Mouse (Mus musculus) liver, embryonic 11.5 days (tissue): ENCODE measurements around the gene Ddah1. TPM values are rescaled to one million over a fixed set of nuclear protein-coding genes. Genes with fewer than 3 reads are reported as not detected.

Source experiments
- ATAC-seq: fragments of 200-750 bp; cut with Nextera tagmentation; replicated peaks from 2 replicates; pipeline ENCODE4 v1.8.0; 2017; ENCODE audit warnings: moderate number of reproducible peaks, mild to moderate bottlenecking, moderate TSS enrichment, moderate library complexity; ENCODE audit not compliant: low FRiP score
- DNase-seq: peaks from one replicate; pipeline ENCODE4 v3.0.0-alpha.2; 2017; ENCODE audit warnings: low spot score
- H3K27ac ChIP-seq: fragments of 300-500 bp; sonication (generic); 2 replicates; pipeline ENCODE4 v1.5.1; 2014; ENCODE audit warnings: mild to moderate bottlenecking, low read depth, low read length, control low read depth
- H3K27me3 ChIP-seq: fragments of 300-500 bp; sonication (generic); replicated peaks from 2 replicates; pipeline ENCODE4 v1.6.1; 2014; ENCODE audit warnings: low read length, mixed read lengths; ENCODE audit not compliant: control insufficient read depth, insufficient read depth
- H3K36me3 ChIP-seq: fragments of 300-500 bp; sonication (generic); 2 replicates; pipeline ENCODE4 v1.6.1; 2014; ENCODE audit warnings: mild to moderate bottlenecking, low read length, moderate library complexity, mixed read lengths; ENCODE audit not compliant: control insufficient read depth, insufficient read depth
- H3K4me1 ChIP-seq: fragments of 300-500 bp; sonication (generic); replicated peaks from 2 replicates; pipeline ENCODE4 v1.6.1; 2014; ENCODE audit warnings: low read length, mixed read lengths; ENCODE audit not compliant: control insufficient read depth, insufficient read depth
- H3K4me2 ChIP-seq: fragments of 300-500 bp; sonication (generic); 2 replicates; pipeline ENCODE4 v1.6.1; 2014; ENCODE audit warnings: mild to moderate bottlenecking, control low read depth, moderate library complexity
- H3K4me3 ChIP-seq: fragments of 300-500 bp; sonication (generic); 2 replicates; pipeline ENCODE4 v1.5.1; 2014; ENCODE audit warnings: low read depth, low read length, control low read depth
- H3K9ac ChIP-seq: fragments of 300-500 bp; sonication (generic); 2 replicates; pipeline ENCODE4 v1.6.1; 2014; ENCODE audit warnings: low read depth, low read length, control low read depth
- H3K9me3 ChIP-seq: fragments of 300-500 bp; sonication (generic); 2 replicates; pipeline ENCODE4 v1.6.1; 2016; ENCODE audit warnings: low read length, inconsistent platforms, mixed read lengths; ENCODE audit not compliant: control insufficient read depth
- WGBS: fragments of 180-500 bp; shearing (Covaris S2); extraction: QIAGEN DNeasy Blood & Tissue Kit; methylation state at CpG from one replicate; pipeline ENCODE4 v1.1.7; 2014; 5-methylcytosine and 5-hydroxymethylcytosine counted together
- polyA plus RNA-seq: library from polyadenylated mRNA; unstranded; fragments of >200 nt; fragmentation: Nextera tagmentation; extraction: Ambion mirVana; gene quantifications from 2 replicates; pipeline ENCODE4 v1.2.1, GENCODE M21; 2014

The Ddah1 gene
- polyA plus RNA-seq, 1 experiment from 2014 or later, result 50.2 TPM

- peak overlapping the region; percentile 7; the same call in 1 of the 2 replicates for H3K4me2 ChIP-seq
- ATAC-seq (no peak), DNase-seq (no peak)
- H3K4me3 ChIP-seq, result no peak overlapping the region
- H3K4me1 ChIP-seq, result peaks cover 22% of the 10 kb centered on the region
- no peak overlapping the region for H3K27ac ChIP-seq
- H3K36me3 ChIP-seq, result no peaks in the 10 kb centered on the region
- no peaks in the 10 kb centered on the region for H3K27me3 ChIP-seq
- H3K9me3 ChIP-seq, result no peaks in the 10 kb centered on the region
- no peak overlapping the region for H3K9ac ChIP-seq
- 66% methylated on average over 14 of the region's 14 CpGs for WGBS
These were observed 19.8 kb upstream of the Ddah1 start for GRCm38 (mm10) chr3:145738662-145739061.

GRCm38 (mm10) chr3:145739904-145740303 is 18.6 kb upstream of the Ddah1 start:
- Histone ChIP-seq H3K27me3 (no peaks in the 10 kb centered on the region), H3K4me3 (no peak overlapping the region), H3K9ac (no peak overlapping the region), H3K4me2 (no peak overlapping the region), H3K27ac (no peak overlapping the region), H3K36me3 (no peaks in the 10 kb centered on the region), H3K4me1 (peaks cover 22% of the 10 kb centered on the region), H3K9me3 (no peaks in the 10 kb centered on the region)
- WGBS, result 55% methylated on average over 7 of the region's 7 CpGs
- no peak for DNase-seq
- no peak for ATAC-seq

- Histone ChIP-seq H3K9me3 (no peaks in the 10 kb centered on the region), H3K4me1 (peaks cover 18% of the 10 kb centered on the region), H3K36me3 (no peaks in the 10 kb centered on the region), H3K27me3 (no peaks in the 10 kb centered on the region), H3K9ac (no peak overlapping the region), H3K4me2 (no peak overlapping the region), H3K4me3 (no peak overlapping the region), H3K27ac (no peak overlapping the region)
- 54% methylated on average over 9 of the region's 9 CpGs for WGBS
- ATAC-seq, result no peak
- DNase-seq, result no peak
These were observed 15.4 kb upstream of the Ddah1 start for GRCm38 (mm10) chr3:145743050-145743449.

GRCm38 (mm10) chr3:145743476-145744027 is 14.9 kb upstream of the Ddah1 start:
- H3K9ac ChIP-seq, result no peak overlapping the region
- WGBS, result 82% methylated on average over 9 of the region's 9 CpGs
- no peak for ATAC-seq
- no peaks in the 10 kb centered on the region for H3K9me3 ChIP-seq
- no peak overlapping the region for H3K27ac ChIP-seq
- no peaks in the 10 kb centered on the region for H3K36me3 ChIP-seq
- H3K4me3 ChIP-seq, result no peak overlapping the region
- H3K4me1 ChIP-seq, result peaks cover 14% of the 10 kb centered on the region
- H3K27me3 ChIP-seq, result no peaks in the 10 kb centered on the region
- no peak for DNase-seq
- no peak overlapping the region for H3K4me2 ChIP-seq

GRCm38 (mm10) chr3:145748626-145749025 is 9.8 kb upstream of the Ddah1 start:
- no peaks in the 10 kb centered on the region for H3K4me1 ChIP-seq
- H3K4me3 ChIP-seq, result no peak overlapping the region
- WGBS, result 78% methylated on average over 1 of the region's 1 CpGs
- no peak overlapping the region for H3K9ac ChIP-seq
- H3K9me3 ChIP-seq, result no peaks in the 10 kb centered on the region
- ATAC-seq (no peak), DNase-seq (no peak)
- H3K4me2 ChIP-seq, result no peak overlapping the region
- no peaks in the 10 kb centered on the region for H3K36me3 ChIP-seq
- H3K27me3 ChIP-seq, result no peaks in the 10 kb centered on the region
- no peak overlapping the region for H3K27ac ChIP-seq

GRCm38 (mm10) chr3:145756457-145756856 is 2.0 kb upstream of the Ddah1 start:
- Histone ChIP-seq H3K4me3 (no peak overlapping the region), H3K9ac (no peak overlapping the region), H3K27ac (no peak overlapping the region), H3K9me3 (no peaks in the 10 kb centered on the region), H3K27me3 (peaks cover 12% of the 10 kb centered on the region), H3K4me2 (no peak overlapping the region), H3K36me3 (no peaks in the 10 kb centered on the region), H3K4me1 (peaks cover 19% of the 10 kb centered on the region)
- 60% methylated on average over 8 of the region's 8 CpGs for WGBS
- ATAC-seq (no peak), DNase-seq (no peak)

- DNase-seq, result no peak
- no peak overlapping the region for H3K4me3 ChIP-seq
- peaks cover 12% of the 10 kb centered on the region for H3K27me3 ChIP-seq
- H3K4me1 ChIP-seq, result peaks cover 19% of the 10 kb centered on the region
- no peaks in the 10 kb centered on the region for H3K9me3 ChIP-seq
- H3K27ac ChIP-seq, result no peak overlapping the region
- H3K4me2 ChIP-seq, result peak overlapping the region; percentile 95; the same call in 1 of the 2 replicates
- H3K36me3 ChIP-seq, result no peaks in the 10 kb centered on the region
- no peak for ATAC-seq
- WGBS, result 50% methylated on average over 8 of the region's 8 CpGs
- H3K9ac ChIP-seq, result no peak overlapping the region
These were observed 1.3 kb upstream of the Ddah1 start for GRCm38 (mm10) chr3:145757177-145757576.

GRCm38 (mm10) chr3:145757844-145758243 is 631 bp upstream of the Ddah1 start:
- 14% methylated on average over 4 of the region's 4 CpGs for WGBS
- Histone ChIP-seq H3K4me3 (peak overlapping the region; percentile 65), H3K9ac (peak overlapping the region; percentile 79; the same call in 1 of the 2 replicates), H3K4me1 (peaks cover 19% of the 10 kb centered on the region), H3K9me3 (no peaks in the 10 kb centered on the region), H3K4me2 (peak overlapping the region; percentile 95), H3K36me3 (no peaks in the 10 kb centered on the region), H3K27me3 (peaks cover 12% of the 10 kb centered on the region), H3K27ac (peak overlapping the region; percentile 62)
- DNase-seq (no peak), ATAC-seq (peak; percentile 85)
